Mouse (Mus musculus): Measurements from ENCODE around the gene Ino80b. TPM values are rescaled to one million over a fixed set of nuclear protein-coding genes. Genes with fewer than 3 reads are reported as not detected.

The Ino80b gene
- polyA plus RNA-seq, 1 experiment from 2014 or later, result 8.5 TPM

- ATAC-seq, result peak; percentile 34
- H3K4me3 ChIP-seq (ENCODE audit: low read depth, low read length), result no peak overlapping the region
- peaks cover 15% of the 10 kb centered on the region for H3K4me1 ChIP-seq (replicated peaks; ENCODE audit: control insufficient read depth, insufficient read depth, low read length)
- 58% methylated on average over 9 of the region's 9 CpGs for WGBS
- no peak for TF ChIP-seq CTCF (IDR thresholded peaks at IDR 0.05; ENCODE audit: low read depth)
- peak overlapping the region; percentile 79 for H3K27ac ChIP-seq (ENCODE audit: low read depth, low read length)
- no peak overlapping the region for H3K9ac ChIP-seq (ENCODE audit: low read depth, low read length)
- peak overlapping the region; percentile 46 for H3K4me2 ChIP-seq (replicated peaks; ENCODE audit: low read depth)
- H3K36me3 ChIP-seq (ENCODE audit: control insufficient read depth, insufficient read depth), result no peaks in the 10 kb centered on the region
- no peaks in the 10 kb centered on the region for H3K9me3 ChIP-seq (ENCODE audit: control insufficient read depth)
- no peaks in the 10 kb centered on the region for H3K27me3 ChIP-seq (replicated peaks; ENCODE audit: control insufficient read depth, insufficient read depth, low read length)
Observed at GRCm38 (mm10) chr6:83132176-83132919, 7.1 kb upstream of the Ino80b start.

- 0 out of 2 replicates have a peak, but pooled peaks have one; percentile 7 for TF ChIP-seq CTCF (IDR thresholded peaks at IDR 0.05; ENCODE audit: low read depth)
Observed at GRCm38 (mm10) chr6:83131469-83132034, 6.3 kb upstream of the Ino80b start.

GRCm38 (mm10) chr6:83127419-83127818 is 2.2 kb upstream of the Ino80b start:
- H3K27ac ChIP-seq (ENCODE audit: low read depth, low read length), result no peak overlapping the region
- no peak overlapping the region for H3K9ac ChIP-seq (ENCODE audit: low read depth, low read length)
- H3K27me3 ChIP-seq (replicated peaks; ENCODE audit: control insufficient read depth, insufficient read depth, low read length), result no peaks in the 10 kb centered on the region
- no peak for ATAC-seq
- TF ChIP-seq CTCF (IDR thresholded peaks at IDR 0.05; ENCODE audit: low read depth), result peak; percentile 57
- 95% methylated on average over 5 of the region's 5 CpGs for WGBS
- H3K4me3 ChIP-seq (ENCODE audit: low read depth, low read length), result no peak overlapping the region
- H3K4me1 ChIP-seq (replicated peaks; ENCODE audit: control insufficient read depth, insufficient read depth, low read length), result 0 out of 2 replicates have a peak, but pooled peaks cover 10% of the 10 kb centered on the region
- H3K36me3 ChIP-seq (ENCODE audit: control insufficient read depth, insufficient read depth), result no peaks in the 10 kb centered on the region
- no peak overlapping the region for H3K4me2 ChIP-seq (replicated peaks; ENCODE audit: low read depth)
- H3K9me3 ChIP-seq (ENCODE audit: control insufficient read depth), result no peaks in the 10 kb centered on the region

More at GRCm38 (mm10) chr6:83131469-83132034, 6.3 kb upstream of the Ino80b start:
- peak overlapping the region; percentile 46 for H3K4me2 ChIP-seq (replicated peaks; ENCODE audit: low read depth)
- H3K4me3 ChIP-seq (ENCODE audit: low read depth, low read length), result no peak overlapping the region
- H3K9ac ChIP-seq (ENCODE audit: low read depth, low read length), result 0 out of 2 replicates have a peak overlapping the region, but pooled peaks have one; percentile 26
- H3K27me3 ChIP-seq (replicated peaks; ENCODE audit: control insufficient read depth, insufficient read depth, low read length), result no peaks in the 10 kb centered on the region
- 27% methylated on average over 6 of the region's 6 CpGs for WGBS
- H3K4me1 ChIP-seq (replicated peaks; ENCODE audit: control insufficient read depth, insufficient read depth, low read length), result peaks cover 15% of the 10 kb centered on the region
- H3K36me3 ChIP-seq (ENCODE audit: control insufficient read depth, insufficient read depth), result no peaks in the 10 kb centered on the region
- ATAC-seq, result peak; percentile 77
- H3K27ac ChIP-seq (ENCODE audit: low read depth, low read length), result peak overlapping the region; percentile 79
- H3K9me3 ChIP-seq (ENCODE audit: control insufficient read depth), result no peaks in the 10 kb centered on the region

GRCm38 (mm10) chr6:83124851-83125312 is 349 bp downstream of the Ino80b start:
- H3K9me3 ChIP-seq (ENCODE audit: control insufficient read depth), result no peaks in the 10 kb centered on the region
- no peaks in the 10 kb centered on the region for H3K27me3 ChIP-seq (replicated peaks; ENCODE audit: control insufficient read depth, insufficient read depth, low read length)
- peak overlapping the region; percentile 78 for H3K4me3 ChIP-seq (ENCODE audit: low read depth, low read length)
- H3K36me3 ChIP-seq (ENCODE audit: control insufficient read depth, insufficient read depth), result no peaks in the 10 kb centered on the region
- WGBS, result under 1% methylated on average over 30 of the region's 30 CpGs
- H3K9ac ChIP-seq (ENCODE audit: low read depth, low read length), result peak overlapping the region; percentile 60
- ATAC-seq, result peak; percentile 4; the same call in 1 of the 2 replicates
- 0 out of 2 replicates have a peak, but pooled peaks cover 3% of the 10 kb centered on the region for H3K4me1 ChIP-seq (replicated peaks; ENCODE audit: control insufficient read depth, insufficient read depth, low read length)
- no peak for TF ChIP-seq CTCF (IDR thresholded peaks at IDR 0.05; ENCODE audit: low read depth)
- H3K4me2 ChIP-seq (replicated peaks; ENCODE audit: low read depth), result peak overlapping the region; percentile 73
- H3K27ac ChIP-seq (ENCODE audit: low read depth, low read length), result no peak overlapping the region

GRCm38 (mm10) chr6:83122961-83123360 is 2.3 kb downstream of the Ino80b start:
- H3K4me2 ChIP-seq (replicated peaks; ENCODE audit: low read depth), result no peak overlapping the region
- TF ChIP-seq CTCF (IDR thresholded peaks at IDR 0.05; ENCODE audit: low read depth), result no peak
- no peak overlapping the region for H3K4me3 ChIP-seq (ENCODE audit: low read depth, low read length)

More at GRCm38 (mm10) chr6:83122961-83123360, 2.3 kb downstream of the Ino80b start:
- 85% methylated on average over 5 of the region's 5 CpGs for WGBS
- Histone ChIP-seq H3K4me1 (replicated peaks; ENCODE audit: control insufficient read depth, insufficient read depth, low read length) (0 out of 2 replicates have a peak, but pooled peaks cover 3% of the 10 kb centered on the region), H3K9me3 (ENCODE audit: control insufficient read depth) (no peaks in the 10 kb centered on the region), H3K27ac (ENCODE audit: low read depth, low read length) (no peak overlapping the region), H3K27me3 (replicated peaks; ENCODE audit: control insufficient read depth, insufficient read depth, low read length) (no peaks in the 10 kb centered on the region), H3K36me3 (ENCODE audit: control insufficient read depth, insufficient read depth) (peaks cover 6% of the 10 kb centered on the region), H3K9ac (ENCODE audit: low read depth, low read length) (no peak overlapping the region)
- no peak for ATAC-seq
